Mouse (Mus musculus) liver, embryonic 11.5 days (tissue): ENCODE data around the gene Ets1. TPM values are rescaled to one million over a fixed set of nuclear protein-coding genes. Genes with fewer than 3 reads are reported as not detected.

Experiments
- ATAC-seq: fragments of 200-750 bp; cut with Nextera tagmentation; replicated peaks from 2 replicates; pipeline ENCODE4 v1.8.0; 2017; ENCODE audit warnings: moderate number of reproducible peaks, mild to moderate bottlenecking, moderate TSS enrichment, moderate library complexity; ENCODE audit not compliant: low FRiP score
- DNase-seq: peaks from one replicate; pipeline ENCODE4 v3.0.0-alpha.2; 2017; ENCODE audit warnings: low spot score
- H3K27ac ChIP-seq: fragments of 300-500 bp; sonication (generic); 2 replicates; pipeline ENCODE4 v1.5.1; 2014; ENCODE audit warnings: mild to moderate bottlenecking, low read depth, low read length, control low read depth
- H3K27me3 ChIP-seq: fragments of 300-500 bp; sonication (generic); replicated peaks from 2 replicates; pipeline ENCODE4 v1.6.1; 2014; ENCODE audit warnings: low read length, mixed read lengths; ENCODE audit not compliant: control insufficient read depth, insufficient read depth
- H3K36me3 ChIP-seq: fragments of 300-500 bp; sonication (generic); 2 replicates; pipeline ENCODE4 v1.6.1; 2014; ENCODE audit warnings: mild to moderate bottlenecking, low read length, moderate library complexity, mixed read lengths; ENCODE audit not compliant: control insufficient read depth, insufficient read depth
- H3K4me1 ChIP-seq: fragments of 300-500 bp; sonication (generic); replicated peaks from 2 replicates; pipeline ENCODE4 v1.6.1; 2014; ENCODE audit warnings: low read length, mixed read lengths; ENCODE audit not compliant: control insufficient read depth, insufficient read depth
- H3K4me2 ChIP-seq: fragments of 300-500 bp; sonication (generic); 2 replicates; pipeline ENCODE4 v1.6.1; 2014; ENCODE audit warnings: mild to moderate bottlenecking, control low read depth, moderate library complexity
- H3K4me3 ChIP-seq: fragments of 300-500 bp; sonication (generic); 2 replicates; pipeline ENCODE4 v1.5.1; 2014; ENCODE audit warnings: low read depth, low read length, control low read depth
- H3K9ac ChIP-seq: fragments of 300-500 bp; sonication (generic); 2 replicates; pipeline ENCODE4 v1.6.1; 2014; ENCODE audit warnings: low read depth, low read length, control low read depth
- H3K9me3 ChIP-seq: fragments of 300-500 bp; sonication (generic); 2 replicates; pipeline ENCODE4 v1.6.1; 2016; ENCODE audit warnings: low read length, inconsistent platforms, mixed read lengths; ENCODE audit not compliant: control insufficient read depth
- WGBS: fragments of 180-500 bp; shearing (Covaris S2); extraction: QIAGEN DNeasy Blood & Tissue Kit; methylation state at CpG from one replicate; pipeline ENCODE4 v1.1.7; 2014; 5-methylcytosine and 5-hydroxymethylcytosine counted together
- polyA plus RNA-seq: library from polyadenylated mRNA; unstranded; fragments of >200 nt; fragmentation: Nextera tagmentation; extraction: Ambion mirVana; gene quantifications from 2 replicates; pipeline ENCODE4 v1.2.1, GENCODE M21; 2014

Ets1 gene
- polyA plus RNA-seq, 1 experiment from 2014 or later = 31.4 TPM

GRCm38 (mm10) chr9:32778866-32779265, 142.8 kb downstream of the Ets1 start:
- no peak for DNase-seq
- Histone ChIP-seq H3K4me1 (no peaks in the 10 kb centered on the region), H3K9ac (no peak overlapping the region), H3K36me3 (no peaks in the 10 kb centered on the region), H3K27ac (no peak overlapping the region), H3K4me2 (no peak overlapping the region), H3K9me3 (no peaks in the 10 kb centered on the region), H3K27me3 (no peaks in the 10 kb centered on the region), H3K4me3 (no peak overlapping the region)
- no peak for ATAC-seq
- whole genome bisulfite sequencing = 47% methylated on average over 1 of the region's 1 CpGs

- Histone ChIP-seq H3K4me3 (no peak overlapping the region), H3K4me2 (no peak overlapping the region), H3K27ac (no peak overlapping the region), H3K4me1 (no peaks in the 10 kb centered on the region), H3K9ac (no peak overlapping the region), H3K27me3 (no peaks in the 10 kb centered on the region), H3K36me3 (no peaks in the 10 kb centered on the region), H3K9me3 (no peaks in the 10 kb centered on the region)
- ATAC-seq (no peak), DNase-seq (no peak)
- WGBS = 76% methylated on average over 8 of the region's 8 CpGs
These were observed 146.5 kb downstream of the Ets1 start for GRCm38 (mm10) chr9:32782391-32783092.

- no peaks in the 10 kb centered on the region for H3K36me3 ChIP-seq
- no peak for ATAC-seq
- H3K9ac ChIP-seq = no peak overlapping the region
- H3K9me3 ChIP-seq = no peaks in the 10 kb centered on the region
- no peak overlapping the region for H3K4me3 ChIP-seq
- 70% methylated on average over 7 of the region's 7 CpGs for WGBS
- no peak overlapping the region for H3K4me2 ChIP-seq
- H3K27ac ChIP-seq = no peak overlapping the region
- no peak for DNase-seq
- H3K27me3 ChIP-seq = no peaks in the 10 kb centered on the region
- H3K4me1 ChIP-seq = no peaks in the 10 kb centered on the region
These were observed 151.1 kb downstream of the Ets1 start for GRCm38 (mm10) chr9:32787091-32787490.

- 4% methylated on average over 1 of the region's 1 CpGs for WGBS
- Histone ChIP-seq H3K27me3 (no peaks in the 10 kb centered on the region), H3K36me3 (no peaks in the 10 kb centered on the region), H3K9me3 (no peaks in the 10 kb centered on the region), H3K4me3 (no peak overlapping the region), H3K4me2 (no peak overlapping the region), H3K9ac (no peak overlapping the region), H3K27ac (no peak overlapping the region), H3K4me1 (no peaks in the 10 kb centered on the region)
- ATAC-seq (no peak), DNase-seq (no peak)
These were observed 151.6 kb downstream of the Ets1 start for GRCm38 (mm10) chr9:32787615-32788014.

- no peak for DNase-seq
- ATAC-seq = no peak
- 53% methylated on average over 7 of the region's 7 CpGs for WGBS
These were observed 153.3 kb downstream of the Ets1 start for GRCm38 (mm10) chr9:32789306-32789705.

GRCm38 (mm10) chr9:32791699-32792098, 155.7 kb downstream of the Ets1 start:
- Histone ChIP-seq H3K27me3 (no peaks in the 10 kb centered on the region), H3K9me3 (no peaks in the 10 kb centered on the region), H3K4me2 (no peak overlapping the region), H3K4me1 (no peaks in the 10 kb centered on the region), H3K36me3 (no peaks in the 10 kb centered on the region), H3K4me3 (no peak overlapping the region), H3K27ac (no peak overlapping the region), H3K9ac (no peak overlapping the region)
- no peak for ATAC-seq
- no peak for DNase-seq
- WGBS = 70% methylated on average over 6 of the region's 6 CpGs

More at GRCm38 (mm10) chr9:32789306-32789705, 153.3 kb downstream of the Ets1 start:
- Histone ChIP-seq H3K4me2 (no peak overlapping the region), H3K36me3 (no peaks in the 10 kb centered on the region), H3K9me3 (no peaks in the 10 kb centered on the region), H3K27ac (no peak overlapping the region), H3K4me3 (no peak overlapping the region), H3K27me3 (no peaks in the 10 kb centered on the region), H3K4me1 (no peaks in the 10 kb centered on the region), H3K9ac (no peak overlapping the region)

- Histone ChIP-seq H3K36me3 (no peaks in the 10 kb centered on the region), H3K27me3 (no peaks in the 10 kb centered on the region), H3K4me2 (no peak overlapping the region), H3K9ac (no peak overlapping the region), H3K27ac (no peak overlapping the region), H3K4me1 (no peaks in the 10 kb centered on the region), H3K4me3 (no peak overlapping the region), H3K9me3 (no peaks in the 10 kb centered on the region)
- WGBS = 72% methylated on average over 1 of the region's 1 CpGs
- ATAC-seq (no peak), DNase-seq (no peak)
These were observed 162.2 kb downstream of the Ets1 start for GRCm38 (mm10) chr9:32798171-32798570.

GRCm38 (mm10) chr9:32806106-32806505, 170.1 kb downstream of the Ets1 start:
- Histone ChIP-seq H3K9me3 (no peaks in the 10 kb centered on the region), H3K9ac (no peak overlapping the region), H3K27me3 (no peaks in the 10 kb centered on the region), H3K4me1 (no peaks in the 10 kb centered on the region), H3K27ac (no peak overlapping the region), H3K36me3 (no peaks in the 10 kb centered on the region), H3K4me2 (no peak overlapping the region), H3K4me3 (no peak overlapping the region)
- no peak for ATAC-seq
- no peak for DNase-seq
- 66% methylated on average over 4 of the region's 4 CpGs for WGBS
